Mouse (Mus musculus) limb, embryonic 14.5 days (tissue): ENCODE measurements at regions not wholly inside any gene's neighbourhood (a gene's known extent, or its start where the extent isn't known, plus 50 kb on each side); places are given as distances from the start of the nearest gene placed in this dataset.

Experiments used
- ATAC-seq: fragments of 200-750 bp; cut with Nextera tagmentation; 2 replicates; pipeline ENCODE4 v1.8.0; 2017; ENCODE audit warnings: low read depth, moderate number of reproducible peaks, moderate TSS enrichment; ENCODE audit not compliant: low FRiP score
- DNase-seq: peaks from one replicate; pipeline ENCODE4 v3.0.0-alpha.2; 2015; ENCODE audit warnings: low spot score
- H3K27ac ChIP-seq: fragments of 300-500 bp; sonication (generic); replicated peaks from 2 replicates; pipeline ENCODE4 v1.5.1; 2014; ENCODE audit warnings: low read depth, mild to moderate bottlenecking, low read length, moderate library complexity, mixed read lengths
- H3K27me3 ChIP-seq: fragments of 300-500 bp; sonication (generic); 2 replicates; pipeline ENCODE4 v1.6.1; 2014; ENCODE audit warnings: low read length, mixed read lengths; ENCODE audit not compliant: control insufficient read depth, insufficient read depth
- H3K36me3 ChIP-seq: fragments of 300-500 bp; sonication (generic); 2 replicates; pipeline ENCODE4 v1.6.1; 2014; ENCODE audit warnings: mild to moderate bottlenecking, low read length, moderate library complexity, mixed read lengths; ENCODE audit not compliant: control insufficient read depth, insufficient read depth
- H3K4me1 ChIP-seq: fragments of 300-500 bp; sonication (generic); 2 replicates; pipeline ENCODE4 v1.6.1; 2014; ENCODE audit warnings: antibody characterized with exemption, low read length, mixed read lengths; ENCODE audit not compliant: control insufficient read depth, insufficient read depth
- H3K4me2 ChIP-seq: fragments of 300-500 bp; sonication (generic); replicated peaks from 2 replicates; pipeline ENCODE4 v1.6.1; 2014; ENCODE audit warnings: low read depth, mild to moderate bottlenecking, low read length, moderate library complexity; ENCODE audit not compliant: severe bottlenecking
- H3K4me3 ChIP-seq: fragments of 300-500 bp; sonication (generic); replicated peaks from 2 replicates; pipeline ENCODE4 v1.5.1; 2014; ENCODE audit warnings: low read length
- H3K9ac ChIP-seq: fragments of 300-500 bp; sonication (generic); 2 replicates; pipeline ENCODE4 v1.6.1; 2014; ENCODE audit warnings: mild to moderate bottlenecking, low read depth, low read length, moderate library complexity; ENCODE audit not compliant: severe bottlenecking
- H3K9me3 ChIP-seq: fragments of 300-500 bp; sonication (generic); 2 replicates; pipeline ENCODE4 v1.6.1; 2016; ENCODE audit warnings: low read length; ENCODE audit not compliant: control insufficient read depth
- POLR2A ChIP-seq: fragments of 200-500 bp; IDR thresholded peaks from 2 replicates; pipeline ENCODE4 v1.8.0; 2012; ENCODE audit warnings: inconsistent platforms, mild to moderate bottlenecking, moderate library complexity, borderline replicate concordance; ENCODE audit not compliant: insufficient read depth, insufficient read length; ENCODE audit errors: extremely low read depth
- WGBS: fragments of 180-500 bp; shearing (Covaris S2); extraction: QIAGEN DNeasy Blood & Tissue Kit; methylation state at CpG from one replicate; pipeline ENCODE4 v1.1.7; 2014; 5-methylcytosine and 5-hydroxymethylcytosine counted together

DNA sequence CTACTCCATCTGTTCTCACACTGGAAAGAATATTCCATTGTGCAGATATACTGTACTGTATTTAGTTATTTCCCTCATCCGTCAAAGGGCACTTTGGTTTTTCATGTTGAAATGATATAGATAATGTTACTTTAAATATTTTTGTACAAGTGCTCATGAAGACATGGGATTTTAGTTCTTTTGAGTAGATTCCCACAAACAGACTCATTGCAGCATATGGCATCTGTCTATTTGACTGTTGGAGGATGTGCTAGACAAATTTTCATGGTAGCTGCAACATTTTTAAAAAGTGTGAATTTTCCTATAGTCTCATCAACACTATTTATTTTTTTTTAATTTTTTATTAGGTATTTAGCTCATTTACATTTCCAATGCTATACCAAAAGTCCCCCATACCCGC, 502.5 kb downstream of the Hdgfl1 start:
- Histone ChIP-seq H3K27me3 (no peaks in the 10 kb centered on the region), H3K27ac (no peak overlapping the region), H3K4me1 (no peaks in the 10 kb centered on the region), H3K4me3 (no peak overlapping the region), H3K4me2 (no peak overlapping the region), H3K9ac (no peak overlapping the region), H3K9me3 (no peaks in the 10 kb centered on the region), H3K36me3 (no peaks in the 10 kb centered on the region)
- 90% methylated on average over 2 of the region's 2 CpGs for WGBS
- TF ChIP-seq POLR2A: no peak
- ATAC-seq (no peak), DNase-seq (no peak)

DNA sequence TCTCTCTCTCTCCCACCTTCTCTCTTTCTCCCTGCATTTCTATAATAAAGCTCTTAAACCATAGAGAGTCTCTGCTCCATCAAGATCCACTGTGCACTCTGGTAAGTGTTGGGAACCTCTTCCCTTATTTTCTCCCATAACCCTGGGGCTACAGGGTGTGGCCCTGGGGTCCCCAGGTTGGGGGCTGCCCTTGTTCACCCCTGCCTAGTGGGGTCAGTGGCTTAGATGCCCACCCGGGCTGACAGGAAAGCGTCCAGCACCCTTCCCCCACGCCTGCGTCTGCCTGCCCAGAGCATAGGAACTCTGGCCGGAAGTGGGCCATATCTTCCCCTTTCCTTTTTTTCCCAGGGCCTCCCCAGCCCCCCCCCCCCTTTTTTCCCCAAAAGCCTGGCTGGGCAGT, 534.0 kb downstream of the Hdgfl1 start:
- Histone ChIP-seq H3K9me3 (no peaks in the 10 kb centered on the region), H3K4me1 (no peaks in the 10 kb centered on the region), H3K27me3 (no peaks in the 10 kb centered on the region), H3K36me3 (no peaks in the 10 kb centered on the region), H3K9ac (no peak overlapping the region), H3K4me2 (no peak overlapping the region), H3K4me3 (no peak overlapping the region), H3K27ac (no peak overlapping the region)
- TF ChIP-seq POLR2A: no peak
- ATAC-seq (no peak), DNase-seq (no peak)
- 54% methylated on average over 5 of the region's 5 CpGs for WGBS

- DNase-seq: no peak
- Histone ChIP-seq H3K36me3 (no peaks in the 10 kb centered on the region), H3K4me3 (no peak overlapping the region), H3K27me3 (no peaks in the 10 kb centered on the region), H3K27ac (no peak overlapping the region), H3K9ac (no peak overlapping the region), H3K9me3 (no peaks in the 10 kb centered on the region), H3K4me2 (no peak overlapping the region), H3K4me1 (no peaks in the 10 kb centered on the region)
- no peak for ATAC-seq
- TF ChIP-seq POLR2A: no peak
- WGBS: 76% methylated on average over 1 of the region's 1 CpGs
These were observed 535.3 kb downstream of the Hdgfl1 start for GRCm38 (mm10) chr13:26234703-26235102.

DNA sequence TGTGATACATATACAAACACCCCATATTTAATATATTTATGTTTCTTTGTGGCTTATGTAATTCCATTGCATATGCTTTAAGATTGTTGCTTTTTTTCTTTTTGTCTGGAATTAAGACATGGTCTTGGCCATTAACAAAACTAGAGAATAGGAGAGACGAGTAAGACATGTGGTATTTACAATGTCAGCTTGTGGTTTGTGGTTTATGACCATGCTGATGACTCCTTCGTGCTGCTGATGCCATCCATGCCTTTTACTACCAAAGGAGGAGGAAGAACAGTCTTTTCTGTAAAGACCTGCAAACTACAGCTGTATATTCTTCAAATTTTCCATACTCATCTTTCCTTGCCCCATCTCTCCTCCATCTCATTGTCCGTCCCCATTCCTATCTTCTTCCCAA, 552.7 kb downstream of the Hdgfl1 start:
- Histone ChIP-seq H3K9ac (no peak overlapping the region), H3K27ac (no peak overlapping the region), H3K27me3 (no peaks in the 10 kb centered on the region), H3K4me1 (no peaks in the 10 kb centered on the region), H3K9me3 (no peaks in the 10 kb centered on the region), H3K4me2 (no peak overlapping the region), H3K4me3 (no peak overlapping the region), H3K36me3 (no peaks in the 10 kb centered on the region)
- WGBS: 56% methylated on average over 3 of the region's 3 CpGs
- TF ChIP-seq POLR2A: no peak
- ATAC-seq (no peak), DNase-seq (no peak)

DNA sequence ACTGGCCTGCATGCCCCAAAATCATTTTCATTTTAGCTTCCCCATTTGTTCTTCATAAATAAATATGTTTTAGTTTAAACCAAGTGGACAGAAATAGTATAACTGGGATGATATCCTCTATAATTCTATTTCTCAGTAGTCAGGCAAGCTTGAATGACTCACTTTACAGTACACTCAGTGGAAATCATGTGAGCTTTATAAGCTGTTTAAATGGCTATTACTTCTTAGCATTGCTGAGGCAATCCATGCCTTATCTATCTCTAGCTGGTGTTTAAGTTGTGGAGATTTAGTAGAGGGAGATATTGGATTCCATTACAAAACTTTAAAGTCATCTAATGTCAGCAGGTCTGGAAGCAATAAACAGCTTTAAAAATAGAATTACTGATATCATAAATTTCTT, 553.4 kb downstream of the Hdgfl1 start:
- H3K4me2 ChIP-seq: no peak overlapping the region
- H3K27ac ChIP-seq: no peak overlapping the region
- H3K9ac ChIP-seq: no peak overlapping the region
- H3K36me3 ChIP-seq: no peaks in the 10 kb centered on the region
- DNase-seq (peak; percentile 6), ATAC-seq (no peak)
- H3K4me3 ChIP-seq: no peak overlapping the region
- no peak for TF ChIP-seq POLR2A
- H3K9me3 ChIP-seq: no peaks in the 10 kb centered on the region
- no peaks in the 10 kb centered on the region for H3K4me1 ChIP-seq
- H3K27me3 ChIP-seq: no peaks in the 10 kb centered on the region

DNA sequence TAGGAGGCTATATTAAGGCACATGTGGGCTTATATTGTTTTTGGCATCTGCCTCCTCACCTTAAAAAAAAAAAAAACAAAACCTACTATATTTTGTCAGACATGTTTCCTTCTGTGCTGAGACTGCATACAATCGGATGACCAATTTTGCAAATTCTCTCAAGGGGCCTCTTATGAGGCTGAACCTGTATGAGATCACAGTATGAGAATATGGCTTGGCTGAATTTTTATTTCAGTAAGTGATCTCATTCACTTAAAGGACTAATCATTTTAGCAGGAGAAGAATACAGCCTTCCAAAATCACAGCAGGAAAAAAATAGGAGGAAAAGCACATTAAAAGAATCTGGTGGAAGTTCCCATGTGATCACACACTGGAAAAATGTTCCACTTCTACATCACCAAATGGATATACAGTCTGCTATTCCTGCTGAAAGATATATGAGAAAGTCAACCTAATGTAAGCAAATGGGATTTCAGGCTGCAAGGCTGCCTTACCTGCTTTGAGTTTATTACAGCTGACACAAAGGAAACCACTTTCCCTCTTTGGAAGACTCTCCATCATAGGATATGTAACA, 564.3 kb downstream of the Hdgfl1 start:
- WGBS: 45% methylated on average over 1 of the region's 1 CpGs
- ATAC-seq (peak; percentile 88), DNase-seq (peak; percentile 84)
- Histone ChIP-seq H3K36me3 (no peaks in the 10 kb centered on the region), H3K4me3 (no peak overlapping the region), H3K4me1 (no peaks in the 10 kb centered on the region; the same call in 1 of the 2 replicates), H3K27me3 (no peaks in the 10 kb centered on the region), H3K9ac (no peak overlapping the region), H3K9me3 (no peaks in the 10 kb centered on the region), H3K4me2 (no peak overlapping the region), H3K27ac (no peak overlapping the region)
- no peak for TF ChIP-seq POLR2A
